Mouse (Mus musculus) intestine, postnatal 0 days (tissue): ENCODE data around the gene Gsdma. TPM values are rescaled to one million over a fixed set of nuclear protein-coding genes. Genes with fewer than 3 reads are reported as not detected.
"Not testable (repeated sequence)": the region's sequence is repeated elsewhere in the genome, so short reads cannot be mapped to it uniquely, and the experiment has no call there.

ENCODE experiments used
- ATAC-seq: fragments of 200-750 bp; cut with Nextera tagmentation; 2 replicates; pipeline ENCODE4 v1.8.0; 2017; ENCODE audit warnings: mild to moderate bottlenecking, moderate TSS enrichment, moderate library complexity
- H3K27ac ChIP-seq: fragments of 300-500 bp; sonication (generic); 2 replicates; pipeline ENCODE4 v1.5.1; 2014; ENCODE audit warnings: mild to moderate bottlenecking, low read depth, low read length, moderate library complexity
- H3K27me3 ChIP-seq: fragments of 300-500 bp; sonication (generic); replicated peaks from 2 replicates; pipeline ENCODE4 v1.6.1; 2014; ENCODE audit warnings: low read length, mixed read lengths; ENCODE audit not compliant: control insufficient read depth, insufficient read depth
- H3K36me3 ChIP-seq: fragments of 300-500 bp; sonication (generic); 2 replicates; pipeline ENCODE4 v1.6.1; 2014; ENCODE audit warnings: mild to moderate bottlenecking, moderate library complexity; ENCODE audit not compliant: control insufficient read depth, insufficient read depth
- H3K4me1 ChIP-seq: fragments of 300-500 bp; sonication (generic); replicated peaks from 2 replicates; pipeline ENCODE4 v1.6.1; 2014; ENCODE audit warnings: antibody characterized with exemption, low read length, mixed read lengths; ENCODE audit not compliant: control insufficient read depth, insufficient read depth
- H3K4me2 ChIP-seq: fragments of 300-500 bp; sonication (generic); replicated peaks from 2 replicates; pipeline ENCODE4 v1.6.1; 2014; ENCODE audit warnings: low read depth, mild to moderate bottlenecking, moderate library complexity
- H3K4me3 ChIP-seq: fragments of 300-500 bp; sonication (generic); 2 replicates; pipeline ENCODE4 v1.5.1; 2014; ENCODE audit warnings: low read depth, low read length
- H3K9ac ChIP-seq: fragments of 300-500 bp; sonication (generic); 2 replicates; pipeline ENCODE4 v1.6.1; 2014; ENCODE audit warnings: mild to moderate bottlenecking, low read depth, low read length
- H3K9me3 ChIP-seq: fragments of 300-500 bp; sonication (generic); 2 replicates; pipeline ENCODE4 v1.6.1; 2016; ENCODE audit warnings: mixed run types; ENCODE audit not compliant: control insufficient read depth
- CTCF ChIP-seq: sonication (generic); IDR thresholded peaks from 2 replicates; pipeline ENCODE4 v1.5.1; 2016; ENCODE audit warnings: low read depth, mild to moderate bottlenecking, control low read depth, antibody characterized with exemption, moderate library complexity
- WGBS: fragments of 180-500 bp; shearing (Covaris S2); extraction: QIAGEN DNeasy Blood & Tissue Kit; methylation state at CpG from one replicate; pipeline ENCODE4 v1.1.7; 2014; 5-methylcytosine and 5-hydroxymethylcytosine counted together
- polyA plus RNA-seq: library from polyadenylated mRNA; unstranded; fragments of >200 nt; fragmentation: Nextera tagmentation; extraction: Ambion mirVana; gene quantifications from 2 replicates; pipeline ENCODE4 v1.2.1, GENCODE M21; 2015

Gsdma gene
- 0.38 and 0.42 TPM in 2 replicates for polyA plus RNA-seq

GRCm38 (mm10) chr11:98664091-98664490 lies at the start of gene Gsdma:
Gsdma (plus strand) TSS chr11:98664351.
- Histone ChIP-seq H3K4me2 (no peak within 1 kb of the TSS), H3K4me1 (no peaks in the 10 kb centered on the region), H3K4me3 (no peak within 1 kb of the TSS), H3K27ac (no peak within 1 kb of the TSS), H3K36me3 (no peaks in the 10 kb centered on the region), H3K9ac (no peak within 1 kb of the TSS), H3K9me3 (no peaks in the 10 kb centered on the region), H3K27me3 (0 out of 2 replicates have a peak, but pooled peaks cover 3% of the 10 kb centered on the region)
- 17% methylated on average over 4 of the region's 4 CpGs for WGBS
- no peak for ATAC-seq
- no peak for TF ChIP-seq CTCF

- WGBS, result 94% methylated on average over 13 of the region's 13 CpGs
- no peaks in the 10 kb centered on the region for H3K27me3 ChIP-seq
- no peak overlapping the region for H3K27ac ChIP-seq
- no peaks in the 10 kb centered on the region for H3K36me3 ChIP-seq
- no peak overlapping the region for H3K4me3 ChIP-seq
- 0 out of 2 replicates have a peak, but pooled peaks cover 2% of the 10 kb centered on the region for H3K9me3 ChIP-seq
- H3K4me2 ChIP-seq, result no peak overlapping the region
- no peak for ATAC-seq
- no peak for TF ChIP-seq CTCF
- no peak overlapping the region for H3K9ac ChIP-seq
- no peaks in the 10 kb centered on the region for H3K4me1 ChIP-seq
Observed at GRCm38 (mm10) chr11:98620791-98621190, 43.4 kb upstream of the Gsdma start.

GRCm38 (mm10) chr11:98623981-98624380 lies 40.2 kb upstream of the Gsdma start:
- 82% methylated on average over 6 of the region's 6 CpGs for WGBS
- H3K27ac ChIP-seq, H3K9ac ChIP-seq, H3K9me3 ChIP-seq, H3K4me2 ChIP-seq, H3K4me3 ChIP-seq, ATAC-seq, H3K27me3 ChIP-seq, H3K4me1 ChIP-seq, H3K36me3 ChIP-seq: not testable (repeated sequence)

GRCm38 (mm10) chr11:98624381-98624780 lies 39.8 kb upstream of the Gsdma start:
- H3K27ac ChIP-seq, H3K4me2 ChIP-seq, H3K9ac ChIP-seq, H3K4me1 ChIP-seq, H3K27me3 ChIP-seq, H3K4me3 ChIP-seq, H3K9me3 ChIP-seq, ATAC-seq, H3K36me3 ChIP-seq: not testable (repeated sequence)
- 97% methylated on average over 2 of the region's 2 CpGs for WGBS

- no peak for TF ChIP-seq CTCF
- no peaks in the 10 kb centered on the region for H3K4me1 ChIP-seq
- 91% methylated on average over 10 of the region's 10 CpGs for WGBS
- no peak within 1 kb of the TSS for H3K9ac ChIP-seq
- no peak within 1 kb of the TSS for H3K4me2 ChIP-seq
- H3K9me3 ChIP-seq, result 0 out of 2 replicates have a peak, but pooled peaks cover 2% of the 10 kb centered on the region
- ATAC-seq, result no peak
- H3K4me3 ChIP-seq, result no peak within 1 kb of the TSS
- H3K27me3 ChIP-seq, result no peaks in the 10 kb centered on the region
- H3K36me3 ChIP-seq, result no peaks in the 10 kb centered on the region
- H3K27ac ChIP-seq, result no peak within 1 kb of the TSS
Observed at GRCm38 (mm10) chr11:98625611-98626410, 38.3 kb upstream of the Gsdma start, which contains the start of the genes Gm12355 and Gsdma3. Gm12355 (minus strand) TSS chr11:98625661. Gsdma3 (plus strand) TSS chr11:98626360.

GRCm38 (mm10) chr11:98628706-98629105 lies 35.4 kb upstream of the Gsdma start:
- no peak for ATAC-seq
- 94% methylated on average over 3 of the region's 3 CpGs for WGBS
- no peak overlapping the region for H3K27ac ChIP-seq
- H3K4me1 ChIP-seq, result no peaks in the 10 kb centered on the region
- H3K27me3 ChIP-seq, result no peaks in the 10 kb centered on the region
- TF ChIP-seq CTCF, result no peak
- H3K9me3 ChIP-seq, result no peaks in the 10 kb centered on the region
- H3K4me3 ChIP-seq, result no peak overlapping the region
- no peak overlapping the region for H3K9ac ChIP-seq
- H3K36me3 ChIP-seq, result no peaks in the 10 kb centered on the region
- H3K4me2 ChIP-seq, result no peak overlapping the region
